Mouse (Mus musculus): ENCODE measurements around the gene Capn7. TPM values are rescaled to one million over a fixed set of nuclear protein-coding genes. Genes with fewer than 3 reads are reported as not detected.
A peak's percentile ranks its signal among the peaks of the same experiment; 100 is the strongest.

The Capn7 gene
- total RNA-seq, 2 experiments from 2014 or later, result 33.8 to 38.3 TPM

DNA sequence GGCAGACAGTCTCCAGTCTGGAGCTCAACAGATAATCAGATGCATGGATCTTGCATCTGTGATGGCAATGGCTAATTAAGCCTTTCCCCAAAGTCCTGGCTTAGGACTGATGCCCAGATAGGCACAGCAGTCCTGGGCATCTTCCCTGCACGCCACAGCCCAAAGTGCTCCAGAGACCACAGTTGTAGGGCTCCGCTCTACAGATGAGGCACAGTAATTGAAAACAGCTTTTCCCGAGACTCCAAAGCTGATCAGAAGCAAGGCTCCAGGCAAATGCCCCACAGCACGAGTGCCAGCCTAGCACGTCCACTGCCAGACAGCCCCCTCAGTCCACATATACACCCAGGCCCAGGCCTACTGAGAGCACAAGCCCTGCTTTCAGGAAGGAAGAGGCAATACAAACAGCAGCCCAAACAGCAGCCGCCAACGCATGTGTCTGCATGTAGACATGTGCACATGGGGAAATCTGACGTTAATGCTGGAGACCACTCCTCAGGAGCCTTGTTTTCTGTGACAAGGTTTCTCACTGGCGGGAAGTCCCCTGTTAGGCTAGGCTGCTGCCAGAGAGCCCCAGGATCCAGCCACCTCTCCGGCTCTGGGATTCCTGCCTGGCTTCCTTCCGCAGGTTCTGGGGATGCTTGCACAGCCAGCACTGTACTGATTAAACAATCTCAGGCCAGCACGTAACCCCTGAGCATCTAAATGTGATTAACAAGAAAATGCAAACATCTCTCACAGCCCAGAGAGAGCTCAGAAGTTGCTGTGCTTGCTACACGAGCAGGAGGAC is 51.8 kb downstream of the Capn7 start:
- TF ChIP-seq CTCF (IDR thresholded peaks at IDR 0.05), result no peak
- Histone ChIP-seq H3K27ac (peak overlapping the region; percentile 67), H3K4me3 (no peak overlapping the region)
- intact Hi-C loops (cut with DNase I), result no loop called here
- no peak for DNase-seq (ENCODE audit: extremely low spot score in 1 of 2, low spot score in 2 of 2)

DNA sequence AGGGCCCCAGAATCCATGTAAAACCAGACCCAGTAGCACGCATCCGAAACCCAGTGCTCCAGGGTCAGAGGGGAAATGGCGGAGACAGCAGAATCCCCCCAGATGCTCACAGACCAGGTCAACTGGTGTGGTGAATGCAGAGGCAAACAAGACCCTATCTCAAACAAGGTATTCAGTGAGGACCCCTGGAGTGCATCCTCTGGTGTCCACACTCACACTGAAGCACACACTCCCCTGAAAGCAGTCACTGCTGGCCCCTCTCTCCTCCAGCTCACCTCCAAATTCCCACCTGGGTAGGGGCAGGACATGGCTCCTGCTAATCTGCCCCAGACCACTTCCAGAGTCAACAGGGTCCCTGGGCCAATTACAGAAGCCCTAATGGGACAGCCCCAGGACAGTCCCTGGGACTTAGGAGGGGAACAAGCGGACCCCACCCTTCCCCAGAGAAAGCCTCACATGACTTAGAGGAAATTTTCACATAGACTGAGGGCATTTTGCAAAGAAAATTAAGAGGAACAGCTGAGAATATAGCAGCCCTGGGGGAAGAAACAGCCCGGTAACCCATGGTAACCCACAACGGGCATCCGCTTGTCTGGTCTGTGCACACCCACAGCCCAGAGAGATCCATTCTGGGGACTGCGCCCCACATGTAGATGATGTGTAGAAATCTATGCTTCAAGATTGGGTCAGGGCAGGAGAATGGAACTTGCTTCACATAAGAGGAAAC is 53.1 kb downstream of the Capn7 start:
- no peak for DNase-seq (ENCODE audit: extremely low spot score in 1 of 2, low spot score in 2 of 2)
- Histone ChIP-seq H3K27ac (no peak overlapping the region; the same call in 1 of the 2 replicates), H3K4me3 (no peak overlapping the region)
- intact Hi-C loops (cut with DNase I), result no loop called here
- no peak for TF ChIP-seq CTCF (IDR thresholded peaks at IDR 0.05)

DNA sequence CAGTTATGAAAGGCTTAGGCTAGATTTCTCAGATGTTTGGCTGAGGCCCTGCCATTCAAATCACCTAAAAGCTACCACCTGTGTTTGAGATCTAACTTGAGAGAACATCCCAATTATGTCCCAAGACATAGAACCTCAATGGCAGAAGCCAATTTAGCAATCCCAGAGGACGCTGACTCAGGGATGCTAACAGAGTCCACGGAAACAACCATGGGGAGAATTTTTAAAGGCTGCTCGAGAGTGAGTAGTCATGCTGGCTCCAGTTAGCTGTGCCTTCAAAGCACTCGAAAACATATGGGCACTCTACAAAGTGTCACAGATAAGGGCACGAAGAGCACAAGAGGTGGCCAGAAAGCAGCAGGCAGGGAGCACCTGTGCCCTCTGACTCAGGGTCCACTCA is 55.9 kb downstream of the Capn7 start:
- intact Hi-C loops (cut with DNase I), result loop anchor here (2.0 kb wide), 1 partner anchor 19 kb away; no protein-coding TSS in a partner anchor
- H3K4me3 ChIP-seq, result no peak overlapping the region
- TF ChIP-seq CTCF (IDR thresholded peaks at IDR 0.05), result no peak
- peak overlapping the region; percentile 83 for H3K27ac ChIP-seq
- no peak for DNase-seq (ENCODE audit: extremely low spot score in 1 of 2, low spot score in 2 of 2)

DNA sequence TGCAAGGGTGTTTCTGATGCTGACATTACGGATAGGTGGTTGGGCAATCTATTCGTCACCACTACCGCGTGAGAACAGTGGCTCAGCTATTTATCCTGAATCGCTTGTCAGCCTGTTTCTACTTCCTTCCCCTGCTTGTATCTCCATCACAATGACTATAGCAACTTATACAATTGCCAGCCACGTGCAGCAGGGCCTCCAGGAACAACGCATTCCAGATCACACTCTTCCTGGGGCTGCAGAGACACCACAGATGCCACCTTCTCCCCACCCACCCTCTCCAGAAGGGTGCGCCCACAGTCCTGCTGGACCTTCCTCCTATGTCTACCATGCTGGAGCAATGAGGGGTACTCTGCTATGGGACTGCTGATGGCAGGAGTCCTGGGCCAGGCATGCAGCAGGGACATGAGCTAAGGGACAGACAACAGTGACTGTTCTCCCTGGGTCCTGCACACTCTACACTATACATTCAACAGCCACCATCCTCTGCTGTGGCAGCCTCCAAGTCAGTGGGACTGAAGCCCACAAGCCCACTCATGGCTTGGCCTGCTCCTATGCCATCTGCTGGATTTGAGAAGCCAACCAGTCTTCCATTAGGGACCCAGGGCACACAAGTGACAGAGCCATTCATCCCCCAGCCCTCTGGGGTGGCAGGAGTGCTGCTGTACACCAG is 56.6 kb downstream of the Capn7 start:
- DNase-seq (ENCODE audit: extremely low spot score in 1 of 2, low spot score in 2 of 2), result peak in 1 of 2 experiments; percentile 69
- peak overlapping the region; percentile 83 for H3K27ac ChIP-seq
- intact Hi-C loops (cut with DNase I), result loop anchor here (2.0 kb wide), 1 partner anchor 18 kb away; no protein-coding TSS in a partner anchor
- TF ChIP-seq CTCF (IDR thresholded peaks at IDR 0.05), result no peak
- no peak overlapping the region for H3K4me3 ChIP-seq

DNA sequence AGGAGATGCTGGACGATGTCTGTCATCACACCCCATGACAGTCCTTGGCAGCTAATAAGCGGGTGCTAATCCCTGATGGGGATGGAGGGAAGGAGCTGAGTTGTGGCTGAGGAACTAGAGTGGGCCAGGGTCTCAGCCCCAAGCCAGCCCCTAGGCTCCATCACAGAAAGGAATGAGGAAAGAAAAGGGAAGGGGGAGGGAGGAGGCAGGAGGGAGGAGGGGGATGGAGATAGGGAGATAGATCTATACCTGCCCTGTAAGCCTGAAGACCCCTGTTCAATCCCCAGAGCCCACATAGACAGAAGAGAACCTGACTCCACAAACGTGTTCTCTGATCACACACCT is 57.1 kb downstream of the Capn7 start:
- no peak for TF ChIP-seq CTCF (IDR thresholded peaks at IDR 0.05)
- no peak overlapping the region for H3K4me3 ChIP-seq
- peak overlapping the region; percentile 83 for H3K27ac ChIP-seq
- intact Hi-C loops (cut with DNase I), result loop anchor here (2.0 kb wide), 1 partner anchor 17 kb away; no protein-coding TSS in a partner anchor
- DNase-seq (ENCODE audit: extremely low spot score in 1 of 2, low spot score in 2 of 2), result no peak

DNA sequence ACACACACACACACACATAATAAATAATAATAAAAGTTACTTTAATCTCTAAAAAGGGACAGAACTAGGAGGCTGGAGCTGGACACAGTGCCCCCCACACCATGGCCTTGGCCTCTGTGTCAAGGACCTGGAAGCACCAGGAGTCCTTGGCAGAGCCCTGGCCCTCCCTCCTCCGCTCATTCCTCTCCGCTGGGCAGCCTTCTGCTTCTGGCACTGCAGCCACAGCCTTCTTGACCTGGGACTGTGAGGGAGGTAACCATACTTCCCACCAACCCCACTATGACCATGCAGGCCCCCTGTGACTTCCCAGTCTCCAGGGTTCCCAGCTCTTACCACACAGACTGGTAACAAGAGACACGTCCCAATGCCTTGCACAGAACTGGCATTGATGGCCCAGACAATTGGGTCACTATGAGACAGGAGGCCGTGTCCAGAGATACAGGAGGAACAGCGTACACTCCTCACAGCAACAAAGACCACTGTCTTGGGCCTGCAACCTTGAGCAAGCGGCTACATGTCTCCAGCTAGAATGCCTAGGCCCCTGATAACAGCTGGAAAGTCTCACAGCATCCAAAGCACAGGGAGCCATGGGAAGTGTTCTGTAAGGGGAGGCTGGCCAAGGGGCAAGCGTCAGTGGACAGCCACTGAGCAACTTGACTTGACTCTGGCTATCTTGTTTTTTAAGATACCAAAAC is 57.6 kb downstream of the Capn7 start:
- no peak for DNase-seq (ENCODE audit: extremely low spot score in 1 of 2, low spot score in 2 of 2)
- Histone ChIP-seq H3K27ac (peak overlapping the region; percentile 83), H3K4me3 (no peak overlapping the region)
- no peak for TF ChIP-seq CTCF (IDR thresholded peaks at IDR 0.05)
- intact Hi-C loops (cut with DNase I), result loop anchor here (2.0 kb wide), 1 partner anchor 17 kb away; no protein-coding TSS in a partner anchor

DNA sequence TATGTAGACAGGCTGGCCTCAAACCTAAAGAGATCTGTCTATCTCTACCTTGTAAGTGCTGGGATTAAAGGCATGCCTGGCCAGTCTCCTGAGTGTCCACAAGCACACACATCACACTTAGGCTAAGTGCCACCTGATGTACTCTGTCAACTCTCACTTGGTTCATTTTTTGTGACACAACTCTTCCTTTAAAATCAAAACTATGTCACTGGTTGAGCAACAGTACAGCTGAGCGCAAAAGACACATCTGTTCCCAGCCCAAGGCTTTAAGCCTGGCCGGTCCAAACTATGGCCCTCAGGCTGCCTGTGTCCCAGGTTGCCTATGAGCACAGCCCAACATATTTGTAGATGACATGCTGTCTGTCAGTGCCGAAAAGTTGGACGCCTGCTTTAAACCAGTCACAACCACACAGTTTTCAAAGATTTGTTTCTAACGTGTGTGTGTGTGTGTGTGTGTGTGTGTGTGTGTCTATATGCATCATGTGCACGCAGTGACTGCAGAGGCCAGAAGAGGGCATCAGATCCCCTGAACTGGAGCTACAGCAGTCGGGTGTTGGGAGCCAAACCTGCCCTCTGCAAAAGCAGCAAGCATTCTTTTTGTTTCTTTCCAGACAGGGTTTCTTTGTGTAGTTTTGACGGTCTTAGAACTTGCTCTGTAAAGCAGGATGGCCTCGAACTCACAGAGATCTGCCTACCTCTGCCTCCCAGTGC is 58.5 kb downstream of the Capn7 start:
- no peak for DNase-seq (ENCODE audit: extremely low spot score in 1 of 2, low spot score in 2 of 2)
- Histone ChIP-seq H3K4me3 (no peak overlapping the region), H3K27ac (peak overlapping the region; percentile 75)
- TF ChIP-seq CTCF (IDR thresholded peaks at IDR 0.05), result no peak; the same call in 1 of the 2 replicates
- intact Hi-C loops (cut with DNase I), result no loop called here

DNA sequence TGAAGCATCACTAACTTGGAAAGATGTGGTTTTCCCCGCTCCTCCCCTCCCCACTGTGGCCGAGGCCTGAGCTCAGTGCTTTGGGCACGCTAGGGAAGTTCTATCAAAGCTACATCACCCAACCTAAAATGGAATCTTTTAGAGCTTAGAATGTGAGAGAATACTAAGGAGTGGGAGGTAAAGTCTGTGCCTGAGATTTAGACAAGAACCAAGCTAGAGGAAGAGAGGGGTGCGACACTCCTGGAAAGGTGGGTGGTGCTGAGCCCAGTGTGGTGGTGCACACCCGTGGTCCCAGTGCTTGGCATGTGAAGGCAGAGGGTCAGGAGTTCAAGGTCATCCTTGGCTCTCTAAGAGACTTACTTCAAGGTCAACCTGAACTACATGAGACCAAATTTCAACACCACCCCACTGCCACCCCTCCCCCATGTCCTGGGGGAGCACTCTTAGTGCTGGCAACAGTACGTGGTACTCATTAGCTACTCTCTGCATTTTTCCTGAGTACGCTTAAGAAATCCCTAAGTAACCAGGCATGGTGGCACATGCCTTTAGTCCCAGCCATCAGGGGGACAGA is 59.3 kb downstream of the Capn7 start:
- no peak for DNase-seq (ENCODE audit: extremely low spot score in 1 of 2, low spot score in 2 of 2)
- no peak for TF ChIP-seq CTCF (IDR thresholded peaks at IDR 0.05)
- intact Hi-C loops (cut with DNase I), result no loop called here
- H3K4me3 ChIP-seq, result no peak overlapping the region
- H3K27ac ChIP-seq, result peak overlapping the region; percentile 75

DNA sequence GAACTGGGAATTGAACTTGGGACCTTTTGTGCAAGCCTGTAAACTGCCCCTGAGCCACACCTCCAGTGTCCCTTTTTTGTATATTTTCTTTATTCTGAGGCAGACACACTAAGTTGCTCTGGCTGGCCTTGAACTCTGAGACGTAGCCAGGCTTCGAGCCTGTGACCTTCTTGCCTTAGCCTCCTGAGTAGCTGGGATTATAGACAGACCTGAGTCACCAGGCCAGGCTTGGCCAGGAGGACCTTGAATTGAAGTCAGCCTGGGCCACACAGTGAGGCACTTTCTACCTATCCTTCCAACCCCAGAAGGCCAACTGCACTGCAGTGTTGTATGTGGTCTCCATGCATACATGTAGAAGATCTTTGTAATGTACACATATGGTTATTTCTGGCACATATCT is 60.0 kb downstream of the Capn7 start:
- intact Hi-C loops (cut with DNase I), result no loop called here

DNA sequence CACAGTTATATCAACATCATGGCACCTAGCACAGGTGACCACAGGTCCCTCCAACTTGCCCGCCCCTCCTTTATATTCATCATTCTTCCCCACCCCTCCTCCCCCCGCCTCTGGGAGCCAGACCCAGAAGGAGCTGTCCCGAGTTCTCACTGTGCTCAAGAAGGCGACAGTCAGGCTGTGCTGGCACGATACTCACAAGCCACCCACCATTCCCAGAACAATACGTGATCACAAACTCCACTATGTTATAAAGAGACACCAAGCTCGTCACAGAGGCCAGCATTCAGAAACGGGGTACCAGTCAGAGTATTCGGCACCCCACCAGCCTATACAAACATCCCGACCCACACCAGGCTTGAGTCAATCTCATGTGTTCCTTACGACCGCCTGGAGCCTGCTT is 60.9 kb downstream of the Capn7 start:
- Histone ChIP-seq H3K4me3 (no peak overlapping the region), H3K27ac (peak overlapping the region; percentile 53)
- no peak for DNase-seq (ENCODE audit: extremely low spot score in 1 of 2, low spot score in 2 of 2)
- intact Hi-C loops (cut with DNase I), result no loop called here
- TF ChIP-seq CTCF (IDR thresholded peaks at IDR 0.05), result no peak

More for the DNA sequence above, 60.0 kb downstream of the Capn7 start:
- DNase-seq (ENCODE audit: extremely low spot score in 1 of 2, low spot score in 2 of 2), result no peak
- TF ChIP-seq CTCF (IDR thresholded peaks at IDR 0.05), result no peak
- no peak overlapping the region for H3K4me3 ChIP-seq
- H3K27ac ChIP-seq, result peak overlapping the region; percentile 32

All from left cerebral cortex, adult 2 months (tissue).